Mouse (Mus musculus) regulatory T cell (primary cell): ENCODE measurements at regions not wholly inside any gene's neighbourhood (a gene's known extent, or its start where the extent isn't known, plus 50 kb on each side); places are given as distances from the start of the nearest gene placed in this dataset.

ENCODE experiments used
- in situ Hi-C: fragments of 300-600 bp; cut with MboI, MseI; formaldehyde crosslinking; loops from one replicate; pipeline ENCODE4 v1.15.1; 2025; ENCODE audit warnings: high pct_unique_total_duplicates

DNA sequence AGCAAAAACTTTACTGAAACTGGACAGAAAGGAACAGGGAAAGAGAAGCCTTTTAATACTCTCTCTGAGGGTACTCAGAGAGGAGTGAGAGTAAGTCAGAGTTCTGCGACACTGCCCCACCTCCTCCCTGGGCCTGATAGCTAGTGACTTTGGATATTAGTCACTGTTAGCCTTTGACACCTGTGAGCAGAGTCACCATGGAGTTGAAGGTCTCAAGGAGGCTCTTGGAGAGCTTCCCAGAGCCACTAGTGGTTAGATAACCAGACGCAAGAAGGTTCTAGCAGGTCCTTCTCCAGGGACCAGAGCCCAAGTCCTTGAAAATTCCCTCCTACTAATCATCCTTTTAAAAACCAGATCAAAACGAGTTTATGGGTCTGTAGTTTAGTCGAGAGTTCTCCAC lies 94.3 kb downstream of the Brms1l start:
- in situ Hi-C loops: no loop called here

DNA sequence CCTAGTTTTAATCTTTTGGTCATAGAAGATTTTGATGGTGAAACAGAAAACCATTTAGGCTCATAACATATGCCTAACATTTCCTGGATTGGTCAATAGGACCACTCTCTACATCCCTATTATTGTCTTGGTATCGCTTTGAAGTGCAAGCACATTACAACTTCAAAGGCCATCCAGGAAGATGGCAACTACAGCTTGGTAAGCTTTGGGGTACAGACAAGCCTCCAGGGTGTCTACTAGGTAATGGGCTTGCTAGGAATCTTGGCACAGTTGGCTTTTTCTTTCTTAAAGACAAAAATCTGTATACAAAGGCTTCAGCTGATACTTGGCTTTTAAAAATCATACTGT lies 90.8 kb downstream of the Brms1l start:
- in situ Hi-C loops: loop anchor here (10.0 kb wide), 1 partner anchor 908 kb away; no protein-coding TSS in a partner anchor

DNA sequence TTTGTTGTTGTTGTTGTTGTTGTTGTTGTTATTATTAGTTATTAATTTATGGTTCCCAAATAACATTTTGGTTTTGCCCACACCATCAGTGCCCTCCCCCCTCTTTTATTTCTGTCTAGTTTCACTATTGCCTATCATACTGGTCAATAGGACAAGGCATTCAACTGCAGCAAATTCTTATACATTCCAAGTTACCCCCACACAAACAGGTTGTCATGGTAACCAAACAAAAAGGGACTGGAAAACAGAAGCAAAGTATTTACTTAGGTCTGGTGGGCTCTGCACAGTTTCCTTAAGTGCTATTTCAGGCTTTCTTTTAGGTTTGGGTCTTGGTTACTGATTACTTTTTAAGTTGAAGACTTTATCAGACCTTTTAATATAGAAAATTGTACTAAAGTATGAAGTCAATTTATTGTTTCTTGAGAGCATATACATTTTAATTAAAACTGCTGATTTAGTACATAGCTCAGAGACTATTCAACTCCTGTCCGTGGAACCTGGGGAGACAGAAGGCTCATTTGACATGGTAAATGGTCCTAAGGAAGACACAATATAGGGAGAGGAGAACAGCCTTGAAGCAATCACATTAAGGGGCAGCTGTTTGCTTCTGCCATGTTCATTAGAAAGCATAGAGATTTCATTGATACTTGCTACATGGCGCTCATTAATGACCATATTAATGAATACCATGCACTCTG lies 90.3 kb downstream of the Brms1l start:
- in situ Hi-C loops: loop anchor here (10.0 kb wide), 1 partner anchor 908 kb away; no protein-coding TSS in a partner anchor
